Mouse (Mus musculus) heart, adult 2 months (tissue): ENCODE results near the gene D10Jhu81e.

Experiments
- CTCF ChIP-seq: fragments of 200-600 bp; IDR thresholded peaks from 2 replicates; pipeline ENCODE4 v1.8.1; 2022; ENCODE audit warnings: antibody characterized with exemption, mild to moderate bottlenecking, moderate library complexity
- POLR2A ChIP-seq: fragments of 200-500 bp; IDR thresholded peaks from 2 replicates; pipeline ENCODE4 v1.6.1; 2011; ENCODE audit warnings: mild to moderate bottlenecking, low read depth, low read length, control low read depth; ENCODE audit not compliant: insufficient read depth

DNA sequence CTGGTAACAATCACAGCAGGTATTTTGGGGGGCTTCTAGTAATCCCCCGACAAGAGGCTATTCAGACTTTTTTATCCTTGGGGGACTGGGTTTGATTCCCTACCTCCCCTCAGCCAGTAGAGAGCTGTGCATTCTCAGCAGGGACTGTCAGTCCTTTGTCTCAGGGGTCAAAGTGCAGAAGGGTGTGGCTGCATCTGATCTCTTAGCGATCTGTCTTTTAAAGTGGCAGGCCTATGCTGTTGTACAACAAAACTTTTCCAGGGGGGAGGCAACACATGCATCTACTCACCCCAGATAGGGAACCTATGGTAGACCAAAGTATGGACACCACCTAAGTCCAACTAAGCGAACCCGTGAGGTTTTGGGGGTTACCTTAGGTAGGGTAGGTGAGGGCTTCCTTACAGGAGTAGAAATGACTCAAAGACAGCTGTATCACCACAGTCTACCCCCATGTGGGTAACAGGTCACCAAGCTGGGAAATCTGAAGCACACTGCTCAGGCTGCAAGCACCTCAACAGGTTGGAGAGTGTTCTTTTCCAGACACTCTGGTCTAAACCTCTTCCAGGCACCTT lies 55.0 kb downstream of the D10Jhu81e start:
- TF ChIP-seq CTCF: no peak
- no peak for TF ChIP-seq POLR2A
